Mouse (Mus musculus) embryonic facial prominence, embryonic 14.5 days (tissue): Measurements from ENCODE around the gene Plcb4. TPM values are rescaled to one million over a fixed set of nuclear protein-coding genes. Genes with fewer than 3 reads are reported as not detected.

Experiments used
- ATAC-seq: fragments of 200-750 bp; cut with Nextera tagmentation; 2 replicates; pipeline ENCODE4 v1.8.0; 2017; ENCODE audit warnings: low read depth, moderate number of reproducible peaks, moderate TSS enrichment
- DNase-seq: peaks from one replicate; pipeline ENCODE4 v3.0.0-alpha.2; 2015; ENCODE audit warnings: low spot score
- H3K27ac ChIP-seq: fragments of 300-500 bp; sonication (generic); replicated peaks from 2 replicates; pipeline ENCODE4 v1.5.1; 2014; ENCODE audit warnings: low read depth, mild to moderate bottlenecking, low read length, moderate library complexity
- H3K27me3 ChIP-seq: fragments of 300-500 bp; sonication (generic); replicated peaks from 2 replicates; pipeline ENCODE4 v1.6.1; 2014; ENCODE audit warnings: low read length; ENCODE audit not compliant: control insufficient read depth, insufficient read depth
- H3K36me3 ChIP-seq: fragments of 300-500 bp; sonication (generic); 2 replicates; pipeline ENCODE4 v1.6.1; 2014; ENCODE audit warnings: low read length, mixed read lengths; ENCODE audit not compliant: control insufficient read depth, insufficient read depth
- H3K4me1 ChIP-seq: fragments of 300-500 bp; sonication (generic); 2 replicates; pipeline ENCODE4 v1.6.1; 2014; ENCODE audit warnings: antibody characterized with exemption, low read length; ENCODE audit not compliant: control insufficient read depth, insufficient read depth
- H3K4me2 ChIP-seq: fragments of 300-500 bp; sonication (generic); 2 replicates; pipeline ENCODE4 v1.6.1; 2014; ENCODE audit warnings: low read depth, mild to moderate bottlenecking, low read length, moderate library complexity, mixed read lengths
- H3K4me3 ChIP-seq: fragments of 300-500 bp; sonication (generic); 2 replicates; pipeline ENCODE4 v1.5.1; 2014; ENCODE audit warnings: low read depth, mild to moderate bottlenecking, low read length
- H3K9ac ChIP-seq: fragments of 300-500 bp; sonication (generic); 2 replicates; pipeline ENCODE4 v1.6.1; 2014; ENCODE audit warnings: low read depth, mild to moderate bottlenecking, low read length, moderate library complexity, mixed read lengths
- H3K9me3 ChIP-seq: fragments of 300-500 bp; sonication (generic); 2 replicates; pipeline ENCODE4 v1.6.1; 2016; ENCODE audit warnings: low read length; ENCODE audit not compliant: control insufficient read depth
- WGBS: fragments of 180-500 bp; shearing (Covaris S2); extraction: QIAGEN DNeasy Blood & Tissue Kit; methylation state at CpG from one replicate; pipeline ENCODE4 v1.1.7; 2014; 5-methylcytosine and 5-hydroxymethylcytosine counted together
- polyA plus RNA-seq: library from polyadenylated mRNA; unstranded; fragments of >200 nt; fragmentation: Nextera tagmentation; extraction: Ambion mirVana; gene quantifications from 2 replicates; pipeline ENCODE4 v1.2.1, GENCODE M21; 2014

Plcb4 gene
- 20.8 and 21.9 TPM in 2 replicates for polyA plus RNA-seq

GRCm38 (mm10) chr2:135658486-135659390 lies at the start of gene Plcb4:
Gene Plcb4 (plus strand): TSS chr2:135659011.
- Histone ChIP-seq H3K4me3 (peak within 1 kb of the TSS; percentile 79), H3K4me2 (peak within 1 kb of the TSS; percentile 87), H3K27ac (peak within 1 kb of the TSS; percentile 93), H3K9me3 (no peaks in the 10 kb centered on the region), H3K27me3 (no peaks in the 10 kb centered on the region), H3K9ac (peak within 1 kb of the TSS; percentile 91), H3K4me1 (no peaks in the 10 kb centered on the region), H3K36me3 (no peaks in the 10 kb centered on the region)
- DNase-seq (peak; percentile 88), ATAC-seq (peak; percentile 93)
- WGBS = under 1% methylated on average over 26 of the region's 71 CpGs

GRCm38 (mm10) chr2:135614651-135615261 lies 44.1 kb upstream of the Plcb4 start:
- Histone ChIP-seq H3K4me1 (peaks cover 6% of the 10 kb centered on the region; the same call in 1 of the 2 replicates), H3K9ac (no peak overlapping the region), H3K4me2 (no peak overlapping the region), H3K36me3 (no peaks in the 10 kb centered on the region), H3K27me3 (no peaks in the 10 kb centered on the region), H3K27ac (no peak overlapping the region), H3K9me3 (no peaks in the 10 kb centered on the region), H3K4me3 (no peak overlapping the region)
- WGBS = 24% methylated on average over 4 of the region's 4 CpGs
- ATAC-seq (no peak), DNase-seq (no peak)

GRCm38 (mm10) chr2:135616090-135616489 lies 42.7 kb upstream of the Plcb4 start:
- 73% methylated on average over 1 of the region's 1 CpGs for WGBS
- H3K27me3 ChIP-seq = no peaks in the 10 kb centered on the region
- H3K4me3 ChIP-seq = no peak overlapping the region
- no peak for ATAC-seq
- no peak overlapping the region for H3K27ac ChIP-seq
- DNase-seq = no peak
- H3K9me3 ChIP-seq = no peaks in the 10 kb centered on the region
- H3K4me2 ChIP-seq = no peak overlapping the region
- H3K9ac ChIP-seq = no peak overlapping the region
- no peaks in the 10 kb centered on the region for H3K36me3 ChIP-seq
- H3K4me1 ChIP-seq = peaks cover 10% of the 10 kb centered on the region; the same call in 1 of the 2 replicates

- DNase-seq = no peak
- no peak overlapping the region for H3K9ac ChIP-seq
- no peaks in the 10 kb centered on the region for H3K9me3 ChIP-seq
- H3K27ac ChIP-seq = no peak overlapping the region
- H3K4me3 ChIP-seq = no peak overlapping the region
- peaks cover 10% of the 10 kb centered on the region; the same call in 1 of the 2 replicates for H3K4me1 ChIP-seq
- no peaks in the 10 kb centered on the region for H3K27me3 ChIP-seq
- no peak for ATAC-seq
- no peak overlapping the region for H3K4me2 ChIP-seq
- H3K36me3 ChIP-seq = no peaks in the 10 kb centered on the region
Observed at GRCm38 (mm10) chr2:135618551-135618950, 40.3 kb upstream of the Plcb4 start.

GRCm38 (mm10) chr2:135619956-135620355 lies 38.9 kb upstream of the Plcb4 start:
- WGBS = 10% methylated on average over 2 of the region's 2 CpGs
- ATAC-seq (no peak; the same call in 1 of the 2 replicates), DNase-seq (peak; percentile 83)
- Histone ChIP-seq H3K36me3 (no peaks in the 10 kb centered on the region), H3K27ac (no peak overlapping the region), H3K27me3 (no peaks in the 10 kb centered on the region), H3K4me1 (peaks cover 10% of the 10 kb centered on the region; the same call in 1 of the 2 replicates), H3K9me3 (no peaks in the 10 kb centered on the region), H3K9ac (no peak overlapping the region), H3K4me2 (no peak overlapping the region), H3K4me3 (no peak overlapping the region)

- DNase-seq = no peak
- Histone ChIP-seq H3K27me3 (no peaks in the 10 kb centered on the region), H3K27ac (no peak overlapping the region), H3K36me3 (no peaks in the 10 kb centered on the region), H3K4me1 (no peaks in the 10 kb centered on the region), H3K4me2 (no peak overlapping the region), H3K9ac (no peak overlapping the region), H3K9me3 (no peaks in the 10 kb centered on the region), H3K4me3 (no peak overlapping the region)
- 66% methylated on average over 2 of the region's 2 CpGs for WGBS
- no peak for ATAC-seq
Observed at GRCm38 (mm10) chr2:135627821-135628220, 31.0 kb upstream of the Plcb4 start.

- no peak overlapping the region for H3K4me3 ChIP-seq
- H3K27me3 ChIP-seq = no peaks in the 10 kb centered on the region
- 71% methylated on average over 2 of the region's 2 CpGs for WGBS
- peaks cover 1% of the 10 kb centered on the region; the same call in 1 of the 2 replicates for H3K9me3 ChIP-seq
- no peaks in the 10 kb centered on the region for H3K36me3 ChIP-seq
- no peak overlapping the region for H3K9ac ChIP-seq
- no peak overlapping the region for H3K4me2 ChIP-seq
- no peak overlapping the region for H3K27ac ChIP-seq
- ATAC-seq (no peak), DNase-seq (no peak)
- H3K4me1 ChIP-seq = no peaks in the 10 kb centered on the region
Observed at GRCm38 (mm10) chr2:135637227-135637626, 21.6 kb upstream of the Plcb4 start.

- no peak for ATAC-seq
Observed at GRCm38 (mm10) chr2:135641002-135641401, 17.8 kb upstream of the Plcb4 start.

More at GRCm38 (mm10) chr2:135641002-135641401, 17.8 kb upstream of the Plcb4 start:
- no peaks in the 10 kb centered on the region for H3K36me3 ChIP-seq
- no peaks in the 10 kb centered on the region for H3K4me1 ChIP-seq
- no peak overlapping the region for H3K9ac ChIP-seq
- H3K4me3 ChIP-seq = no peak overlapping the region
- no peak overlapping the region for H3K27ac ChIP-seq
- no peak overlapping the region for H3K4me2 ChIP-seq
- DNase-seq = no peak
- H3K9me3 ChIP-seq = peaks cover 12% of the 10 kb centered on the region; the same call in 1 of the 2 replicates
- 70% methylated on average over 1 of the region's 1 CpGs for WGBS
- no peaks in the 10 kb centered on the region for H3K27me3 ChIP-seq
